Mouse (Mus musculus): Measurements from ENCODE around the gene Sh3kbp1.

- TF ChIP-seq POLR2A (IDR thresholded peaks at IDR 0.05; ENCODE audit: low read depth, low read length) (no peak), CTCF (conservative IDR thresholded peaks at IDR 0.05 in 1 of 2, IDR thresholded peaks at IDR 0.05 in 1 of 2; ENCODE audit: low read depth in 2 of 2, low read length in 2 of 2) (no peak), ELF1 (IDR thresholded peaks at IDR 0.05; ENCODE audit: low read depth, low read length) (no peak), EP300 (IDR thresholded peaks at IDR 0.05; ENCODE audit: low read length) (no peak), POLR2AphosphoS2 (IDR thresholded peaks at IDR 0.05; ENCODE audit: low read depth, low read length) (no peak), SMC3 (IDR thresholded peaks at IDR 0.05; ENCODE audit: low read depth, low read length) (no peak), ZMIZ1 (IDR thresholded peaks at IDR 0.05; ENCODE audit: low read depth, low read length) (no peak), CHD1 (IDR thresholded peaks at IDR 0.05; ENCODE audit: low read depth, low read length) (no peak), BHLHE40 (IDR thresholded peaks at IDR 0.05; ENCODE audit: low read depth, low read length) (no peak)
These were observed 138.8 kb downstream of the Sh3kbp1 start for GRCm38 (mm10) chrX:159765850-159766249.
